Mouse (Mus musculus): ENCODE measurements around the gene Gfer.
A peak's percentile ranks its signal among the peaks of the same experiment; 100 is the strongest.

Gene Gfer

DNA sequence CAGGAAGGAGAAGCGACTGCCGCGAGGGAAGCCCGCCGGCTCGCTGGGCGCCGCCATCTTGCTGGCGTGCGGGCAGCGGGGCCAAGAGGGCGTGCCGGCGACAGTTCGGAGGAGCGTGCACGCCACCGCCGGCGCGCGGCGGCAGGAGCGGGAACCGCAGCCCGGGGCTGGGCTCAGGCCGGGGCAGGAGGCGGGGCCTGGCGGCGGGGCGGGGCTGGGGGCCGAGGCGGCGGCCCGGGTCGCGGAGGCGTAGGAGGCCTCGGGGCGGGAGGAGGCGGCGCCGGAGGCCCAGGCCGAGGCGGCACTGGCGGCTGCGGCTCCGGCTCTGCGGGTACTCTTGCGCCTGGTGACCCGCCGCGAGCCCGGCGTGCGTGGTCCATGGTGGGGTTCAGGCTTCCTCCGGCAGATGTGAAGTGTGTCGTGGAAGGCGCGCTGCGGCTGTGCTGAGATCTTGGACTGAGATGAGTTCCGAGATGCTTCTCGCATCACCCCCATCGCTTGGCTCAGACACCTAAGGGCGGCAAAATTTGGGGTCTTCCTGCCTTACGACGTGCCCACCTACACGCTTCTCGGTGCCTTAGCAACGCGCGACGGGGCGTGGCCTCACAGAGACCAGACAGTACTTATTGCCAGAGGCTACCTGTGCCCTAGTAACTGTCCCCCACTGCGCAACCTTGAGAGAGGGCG, at the start of gene Gfer, which contains the start of gene Noxo1:
TSS of gene Gfer (minus strand) at position 146 of the 687 bp plus-strand sequence.
TSS of gene Noxo1 (plus strand) at position 224 of the 687 bp plus-strand sequence.
- peak; percentile 74 for DNase-seq (ENCODE audit: low spot score)

DNA sequence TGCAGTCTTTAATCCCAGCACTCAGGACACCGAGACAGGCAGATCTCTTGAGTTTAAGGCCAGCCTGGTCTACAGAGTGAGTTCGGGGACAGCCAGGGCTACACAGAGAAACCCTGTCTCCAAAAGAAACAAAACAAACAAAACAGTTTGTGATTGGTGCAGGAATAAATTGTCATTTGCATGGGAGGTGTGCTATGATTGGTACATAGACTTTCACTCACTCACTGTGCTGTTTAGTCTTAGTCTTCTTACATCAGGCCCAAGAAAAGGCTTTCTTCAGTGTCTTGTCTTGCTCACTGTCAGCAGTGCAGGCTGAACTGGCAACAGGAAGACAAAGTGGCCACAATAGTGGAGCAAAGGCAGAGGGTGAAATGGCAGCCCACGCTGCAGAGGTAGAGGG, 48.4 kb upstream of the Gfer start:
- no peak for DNase-seq (ENCODE audit: low spot score)

GRCm38 (mm10) chr17:24743896-24744295, 47.9 kb upstream of the Gfer start:
- DNase-seq (ENCODE audit: low spot score) = no peak

DNA sequence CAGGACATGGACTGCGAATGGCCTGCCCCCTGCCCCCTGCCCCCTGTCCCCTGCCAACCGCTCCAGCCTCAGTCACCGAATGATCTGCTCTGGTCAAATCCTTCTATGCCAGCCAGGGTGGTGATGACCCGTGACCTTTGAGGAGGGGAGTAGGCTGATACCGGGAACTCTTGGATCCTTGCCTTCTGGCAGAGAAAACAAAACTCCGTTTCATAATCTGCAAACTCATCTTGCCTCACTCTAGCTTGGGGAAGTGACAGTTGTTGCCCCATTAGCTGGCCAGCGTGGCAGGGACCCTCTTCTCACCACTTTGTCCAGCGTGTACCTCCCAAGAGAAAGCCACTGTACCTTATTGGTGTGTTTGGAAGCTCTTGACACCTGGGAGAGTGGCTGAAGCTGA, 46.4 kb upstream of the Gfer start:
- DNase-seq (ENCODE audit: low spot score) = no peak

DNA sequence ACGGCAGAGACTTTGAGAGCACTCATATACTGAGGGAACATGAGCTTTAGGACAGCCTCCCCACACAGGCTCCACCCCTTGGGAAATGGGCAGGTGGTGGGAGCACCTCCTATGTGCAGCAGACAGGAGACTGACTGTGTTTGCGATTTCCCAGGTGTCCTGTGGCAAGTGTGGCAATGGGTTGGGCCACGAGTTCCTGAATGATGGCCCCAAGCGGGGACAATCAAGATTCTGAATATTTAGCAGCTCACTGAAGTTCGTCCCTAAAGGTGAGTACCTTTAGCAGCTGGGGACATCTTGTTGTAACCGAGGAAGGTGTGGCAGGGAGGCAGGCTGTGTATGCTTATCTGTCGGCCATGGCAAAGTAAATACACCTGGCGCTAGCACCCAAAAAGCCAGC, 44.0 kb upstream of the Gfer start:
- no peak for DNase-seq (ENCODE audit: low spot score)

DNA sequence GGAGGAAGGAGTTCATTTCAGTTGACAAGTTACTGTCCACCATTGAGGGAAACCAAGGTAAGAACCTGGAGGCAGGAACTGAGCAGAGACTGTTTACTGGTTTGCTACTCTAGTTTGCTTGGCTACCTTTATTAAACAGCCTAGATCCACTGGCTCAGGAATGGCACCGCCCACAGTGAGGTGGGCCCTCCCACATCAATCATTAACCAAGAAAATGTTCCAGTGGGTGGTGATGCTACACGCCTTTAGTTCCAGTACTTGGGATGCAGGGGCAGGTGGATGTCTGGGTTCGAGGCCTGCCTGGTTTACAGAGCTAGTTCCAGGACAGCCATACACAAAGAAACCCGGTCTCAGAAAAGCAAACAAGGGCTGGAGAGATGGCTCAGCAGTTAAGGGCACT, 42.3 kb upstream of the Gfer start:
- no peak for DNase-seq (ENCODE audit: low spot score)

DNA sequence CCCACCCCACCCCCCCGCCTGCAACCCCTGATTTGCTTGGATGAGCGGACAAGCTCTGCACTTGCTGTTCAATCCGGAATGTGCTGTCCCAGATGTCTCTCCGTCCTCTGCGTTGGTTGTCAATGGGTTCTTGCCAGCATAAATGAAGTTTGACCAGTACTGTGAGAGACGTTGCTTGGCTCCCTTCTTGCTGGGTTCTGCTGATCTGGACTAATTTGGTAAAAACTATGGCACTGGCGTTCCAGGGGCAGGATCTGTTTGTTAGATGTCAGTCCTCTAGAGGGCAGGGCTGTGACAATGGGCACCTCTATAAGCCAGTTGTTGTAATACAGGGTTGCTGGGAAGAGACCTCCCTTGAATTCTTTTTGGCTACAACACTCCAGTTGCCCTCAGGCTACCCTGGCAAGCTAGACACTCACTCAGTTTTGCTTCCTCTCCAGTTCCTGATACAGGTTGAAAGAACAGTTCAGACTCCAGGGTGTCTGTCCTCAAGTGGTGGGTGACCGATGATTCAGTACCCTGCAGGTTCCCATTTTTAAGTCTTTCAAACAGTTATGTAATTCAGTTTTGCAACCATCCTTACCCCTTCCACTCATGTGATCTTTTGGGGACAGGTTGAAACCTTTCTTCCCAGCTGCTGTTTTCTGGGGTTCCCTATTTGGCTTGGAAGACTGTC, 41.3 kb upstream of the Gfer start:
- no peak for DNase-seq (ENCODE audit: low spot score)

- DNase-seq (ENCODE audit: low spot score) = peak; percentile 95
These were observed 40.5 kb upstream of the Gfer start, which contains the start of gene Msrb1 for GRCm38 (mm10) chr17:24736330-24737051. TSS of gene Msrb1 (plus strand) at chr17:24736642.

- DNase-seq (ENCODE audit: low spot score) = no peak
These were observed 39.5 kb upstream of the Gfer start for GRCm38 (mm10) chr17:24735446-24735845.

DNA sequence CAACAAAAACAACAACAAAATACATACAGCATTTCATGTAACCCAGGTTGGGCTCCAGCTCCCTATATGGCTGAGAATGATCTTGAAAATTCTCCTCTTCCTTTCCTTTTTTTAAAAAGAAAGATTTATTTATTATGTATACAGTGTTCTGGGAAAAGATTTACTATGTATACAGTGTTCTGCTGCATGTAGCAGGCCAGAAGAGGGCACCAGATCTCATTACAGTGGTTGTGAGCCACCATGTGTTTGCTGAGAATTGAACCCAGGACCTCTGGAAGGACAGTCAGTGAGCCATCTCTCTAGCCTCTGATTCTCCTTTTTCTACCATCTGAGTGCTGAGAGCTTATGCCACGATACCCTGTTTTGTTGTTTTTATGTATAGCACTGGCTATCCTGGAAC, 38.6 kb upstream of the Gfer start:
- DNase-seq (ENCODE audit: low spot score) = no peak

DNA sequence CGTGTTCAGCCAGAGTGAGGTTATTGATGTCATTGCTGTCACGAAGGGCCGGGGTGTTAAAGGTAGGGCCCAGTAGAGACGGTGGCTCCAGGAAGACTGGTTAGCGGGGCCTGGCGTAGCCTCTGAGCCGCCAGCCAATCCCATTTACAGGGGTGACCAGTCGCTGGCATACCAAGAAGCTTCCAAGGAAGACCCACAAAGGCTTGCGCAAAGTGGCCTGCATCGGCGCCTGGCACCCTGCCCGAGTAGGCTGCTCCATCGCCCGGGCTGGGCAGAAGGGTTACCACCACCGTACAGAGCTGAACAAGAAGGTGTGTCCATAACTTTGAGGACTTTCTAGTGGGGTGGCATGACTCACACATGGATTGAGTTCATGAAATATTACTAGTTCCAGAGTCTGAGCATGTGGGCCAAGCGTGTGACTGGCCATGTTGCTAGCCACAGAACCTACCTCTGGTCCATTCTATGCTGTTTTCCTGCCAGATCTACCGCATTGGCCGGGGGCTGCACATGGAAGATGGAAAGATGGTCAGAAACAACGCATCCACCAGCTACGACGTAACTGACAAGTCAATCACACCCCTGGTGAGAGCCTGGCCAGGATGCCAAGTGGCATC, 37.6 kb upstream of the Gfer start:
- no peak for DNase-seq (ENCODE audit: low spot score)

DNA sequence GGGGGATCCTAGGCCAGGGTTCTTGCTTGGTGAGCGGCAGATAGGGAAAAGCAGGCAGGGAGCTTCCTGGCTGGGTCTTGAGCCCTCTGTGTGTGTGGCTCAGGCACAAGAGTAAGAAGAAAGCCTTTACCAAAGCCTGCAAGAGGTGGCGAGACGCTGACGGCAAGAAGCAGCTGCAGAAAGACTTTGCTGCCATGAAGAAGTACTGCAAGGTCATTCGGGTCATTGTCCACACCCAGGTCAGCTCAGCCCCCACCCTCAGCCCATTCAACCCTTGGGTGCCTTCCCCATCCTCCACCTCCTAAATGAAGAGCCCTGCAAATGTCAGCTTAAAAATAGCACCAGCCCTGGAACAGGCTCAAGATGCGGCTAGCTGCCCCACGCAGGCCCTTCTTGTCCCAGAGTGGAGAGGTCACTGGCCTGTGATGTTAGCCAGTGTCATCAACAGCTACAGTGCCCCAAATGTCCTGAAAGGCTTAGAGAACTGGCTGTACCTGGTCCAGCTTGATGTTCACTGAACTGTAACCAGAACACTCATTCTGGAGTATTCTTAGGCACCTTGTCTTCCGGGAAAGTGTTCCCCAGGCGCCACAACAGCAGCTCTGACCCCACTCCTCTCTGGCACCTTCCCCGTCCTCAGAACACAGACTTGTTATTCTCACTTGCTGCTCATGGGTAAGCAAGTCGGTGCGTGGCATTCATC, 36.4 kb upstream of the Gfer start:
- DNase-seq (ENCODE audit: low spot score) = no peak

DNA sequence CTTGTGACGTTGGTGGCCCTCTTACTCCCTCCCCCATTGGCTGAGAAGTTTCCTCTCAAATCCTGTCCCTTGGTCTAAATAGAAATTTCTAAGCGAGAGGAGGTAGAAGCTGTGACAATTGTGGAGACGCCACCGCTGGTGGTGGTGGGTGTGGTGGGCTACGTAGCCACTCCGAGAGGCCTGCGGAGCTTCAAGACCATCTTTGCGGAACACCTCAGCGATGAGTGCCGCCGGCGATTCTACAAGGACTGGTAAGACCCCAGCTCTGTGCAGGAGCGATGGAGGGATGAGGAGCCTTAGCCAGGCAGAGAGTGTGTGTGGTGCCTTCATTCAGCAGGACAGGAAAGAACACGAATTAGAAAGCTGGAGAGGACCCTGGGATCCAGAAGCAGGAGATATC, 34.8 kb upstream of the Gfer start:
- DNase-seq (ENCODE audit: low spot score) = no peak

GRCm38 (mm10) chr17:24729067-24729466, 33.1 kb upstream of the Gfer start:
- no peak for DNase-seq (ENCODE audit: low spot score)

DNA sequence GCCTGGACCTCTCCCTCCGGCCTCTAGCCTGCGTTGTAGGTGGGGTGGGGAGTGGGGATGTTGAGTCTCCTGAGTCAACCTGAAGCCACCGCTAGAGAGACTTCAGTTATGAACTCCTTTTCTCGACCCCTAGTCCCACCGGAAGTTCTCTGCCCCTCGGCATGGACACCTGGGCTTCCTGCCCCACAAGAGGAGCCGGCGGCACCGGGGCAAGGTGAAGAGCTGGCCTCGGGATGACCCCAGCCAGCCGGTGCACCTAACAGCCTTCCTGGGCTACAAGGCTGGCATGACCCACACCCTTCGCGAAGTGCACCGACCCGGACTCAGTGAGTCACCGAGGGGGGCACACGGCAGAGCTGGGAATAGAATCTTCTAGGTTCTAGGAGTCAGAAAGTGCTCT, 32.2 kb upstream of the Gfer start:
- DNase-seq (ENCODE audit: low spot score) = no peak

GRCm38 (mm10) chr17:24727618-24728017, 31.7 kb upstream of the Gfer start, which contains the start of gene Rpl3l:
TSS of gene Rpl3l (plus strand) at chr17:24727820.
- DNase-seq (ENCODE audit: low spot score) = no peak

GRCm38 (mm10) chr17:24725637-24726390, 29.9 kb upstream of the Gfer start:
- DNase-seq (ENCODE audit: low spot score) = no peak

GRCm38 (mm10) chr17:24724184-24724583, 28.2 kb upstream of the Gfer start, which contains the start of gene Ndufb10:
TSS of gene Ndufb10 (minus strand) at chr17:24724478.
- DNase-seq (ENCODE audit: low spot score) = peak; percentile 94

DNA sequence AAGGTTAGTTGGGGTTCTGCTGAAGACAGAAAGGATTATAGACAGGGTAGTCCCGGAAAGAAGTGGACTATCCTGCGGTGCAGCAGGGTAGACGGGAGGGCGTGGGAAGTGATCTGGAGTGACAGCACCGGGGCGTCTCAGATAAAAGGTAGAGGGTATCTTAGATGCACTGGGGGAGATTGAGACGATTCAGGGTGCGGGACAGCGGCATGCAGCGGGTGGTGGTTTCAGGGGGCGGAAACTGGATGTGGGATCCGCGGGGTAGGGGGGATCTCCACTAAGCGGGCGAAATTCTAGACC, 27.9 kb upstream of the Gfer start:
- DNase-seq (ENCODE audit: low spot score) = no peak

GRCm38 (mm10) chr17:24723122-24723880, 27.3 kb upstream of the Gfer start:
- no peak for DNase-seq (ENCODE audit: low spot score)
